Mouse (Mus musculus): ENCODE data around the gene Ptpn6. TPM values are rescaled to one million over a fixed set of nuclear protein-coding genes. Genes with fewer than 3 reads are reported as not detected.
A peak's percentile ranks its signal among the peaks of the same experiment; 100 is the strongest.

Gene Ptpn6
- polyA plus RNA-seq, 1 experiment, result 31.7 TPM

GRCm38 (mm10) chr6:124770511-124770910 is 32.0 kb upstream of the Ptpn6 start:
- no peak overlapping the region for H3K27ac ChIP-seq (ENCODE audit: insufficient read depth, low read depth, low read length)
- DNase-seq, result no peak
- WGBS, result 93% methylated on average over 15 of the region's 15 CpGs

GRCm38 (mm10) chr6:124770013-124770412 is 31.5 kb upstream of the Ptpn6 start:
- Histone ChIP-seq H3K36me3 (ENCODE audit: control insufficient read depth, insufficient read depth, low read length) (no peaks in the 10 kb centered on the region), H3K4me1 (ENCODE audit: control insufficient read depth, insufficient read depth, low read length) (0 out of 2 replicates have a peak, but pooled peaks cover 3% of the 10 kb centered on the region), H3K27ac (ENCODE audit: insufficient read depth, low read depth, low read length) (no peak overlapping the region), H3K27me3 (replicated peaks; ENCODE audit: control insufficient read depth, insufficient read depth, low read length) (no peaks in the 10 kb centered on the region), H3K4me3 (ENCODE audit: insufficient read depth, low read depth, low read length) (no peak overlapping the region)
- 69% methylated on average over 7 of the region's 7 CpGs for WGBS
- DNase-seq, result no peak
- TF ChIP-seq CTCF (conservative IDR thresholded peaks at IDR 0.05; ENCODE audit: insufficient read depth, insufficient read length, low read depth, low read length) (no peak), POLR2A (IDR thresholded peaks at IDR 0.05; ENCODE audit: low read depth, low read length) (no peak)

More at GRCm38 (mm10) chr6:124770511-124770910, 32.0 kb upstream of the Ptpn6 start:
- TF ChIP-seq POLR2A (IDR thresholded peaks at IDR 0.05; ENCODE audit: low read depth, low read length), result no peak
- no peak overlapping the region for H3K4me3 ChIP-seq (ENCODE audit: insufficient read depth, low read depth, low read length)
- H3K27me3 ChIP-seq (replicated peaks; ENCODE audit: control insufficient read depth, insufficient read depth, low read length), result no peaks in the 10 kb centered on the region
- H3K4me1 ChIP-seq (ENCODE audit: control insufficient read depth, insufficient read depth, low read length), result 0 out of 2 replicates have a peak, but pooled peaks cover 3% of the 10 kb centered on the region
- no peaks in the 10 kb centered on the region for H3K36me3 ChIP-seq (ENCODE audit: control insufficient read depth, insufficient read depth, low read length)

GRCm38 (mm10) chr6:124769101-124769765 is 30.7 kb upstream of the Ptpn6 start, which contains the start of gene Eno2:
Eno2 (minus strand) TSS chr6:124769673.
- no peak within 1 kb of the TSS for H3K27ac ChIP-seq (ENCODE audit: insufficient read depth, low read depth, low read length)
- 3% methylated on average over 54 of the region's 54 CpGs for WGBS
- no peak for DNase-seq

GRCm38 (mm10) chr6:124768704-124769044 is 30.2 kb upstream of the Ptpn6 start:
- Histone ChIP-seq H3K4me1 (ENCODE audit: control insufficient read depth, insufficient read depth, low read length) (0 out of 2 replicates have a peak, but pooled peaks cover 3% of the 10 kb centered on the region), H3K27me3 (replicated peaks; ENCODE audit: control insufficient read depth, insufficient read depth, low read length) (no peaks in the 10 kb centered on the region), H3K27ac (ENCODE audit: insufficient read depth, low read depth, low read length) (no peak overlapping the region), H3K4me3 (ENCODE audit: insufficient read depth, low read depth, low read length) (peak overlapping the region; percentile 49; the same call in 1 of the 2 replicates), H3K36me3 (ENCODE audit: control insufficient read depth, insufficient read depth, low read length) (no peaks in the 10 kb centered on the region)
- TF ChIP-seq POLR2A (IDR thresholded peaks at IDR 0.05; ENCODE audit: low read depth, low read length) (no peak), CTCF (conservative IDR thresholded peaks at IDR 0.05; ENCODE audit: insufficient read depth, insufficient read length, low read depth, low read length) (no peak)
- DNase-seq, result no peak
- 29% methylated on average over 9 of the region's 9 CpGs for WGBS

More at GRCm38 (mm10) chr6:124769101-124769765, 30.7 kb upstream of the Ptpn6 start, which contains the start of gene Eno2:
- TF ChIP-seq POLR2A (IDR thresholded peaks at IDR 0.05; ENCODE audit: low read depth, low read length), result no peak
- no peak for TF ChIP-seq CTCF (conservative IDR thresholded peaks at IDR 0.05; ENCODE audit: insufficient read depth, insufficient read length, low read depth, low read length)
- Histone ChIP-seq H3K4me3 (ENCODE audit: insufficient read depth, low read depth, low read length) (peak within 1 kb of the TSS; percentile 49), H3K4me1 (ENCODE audit: control insufficient read depth, insufficient read depth, low read length) (0 out of 2 replicates have a peak, but pooled peaks cover 3% of the 10 kb centered on the region), H3K36me3 (ENCODE audit: control insufficient read depth, insufficient read depth, low read length) (no peaks in the 10 kb centered on the region), H3K27me3 (replicated peaks; ENCODE audit: control insufficient read depth, insufficient read depth, low read length) (no peaks in the 10 kb centered on the region)

- H3K27ac ChIP-seq (ENCODE audit: insufficient read depth, low read depth, low read length), result no peak overlapping the region
- TF ChIP-seq CTCF (conservative IDR thresholded peaks at IDR 0.05; ENCODE audit: insufficient read depth, insufficient read length, low read depth, low read length) (no peak), POLR2A (IDR thresholded peaks at IDR 0.05; ENCODE audit: low read depth, low read length) (no peak)
- no peak for DNase-seq
- 59% methylated on average over 19 of the region's 19 CpGs for WGBS
- no peaks in the 10 kb centered on the region for H3K27me3 ChIP-seq (replicated peaks; ENCODE audit: control insufficient read depth, insufficient read depth, low read length)
- H3K4me1 ChIP-seq (ENCODE audit: control insufficient read depth, insufficient read depth, low read length), result 0 out of 2 replicates have a peak, but pooled peaks cover 3% of the 10 kb centered on the region
- no peak overlapping the region for H3K4me3 ChIP-seq (ENCODE audit: insufficient read depth, low read depth, low read length)
- no peaks in the 10 kb centered on the region for H3K36me3 ChIP-seq (ENCODE audit: control insufficient read depth, insufficient read depth, low read length)
Observed at GRCm38 (mm10) chr6:124767920-124768703, 29.6 kb upstream of the Ptpn6 start.

GRCm38 (mm10) chr6:124767536-124767919 is 29.0 kb upstream of the Ptpn6 start:
- WGBS, result 67% methylated on average over 4 of the region's 4 CpGs
- no peak for DNase-seq
- TF ChIP-seq CTCF (conservative IDR thresholded peaks at IDR 0.05; ENCODE audit: insufficient read depth, insufficient read length, low read depth, low read length), result no peak
- no peak for TF ChIP-seq POLR2A (IDR thresholded peaks at IDR 0.05; ENCODE audit: low read depth, low read length)
- no peaks in the 10 kb centered on the region for H3K27me3 ChIP-seq (replicated peaks; ENCODE audit: control insufficient read depth, insufficient read depth, low read length)
- H3K27ac ChIP-seq (ENCODE audit: insufficient read depth, low read depth, low read length), result no peak overlapping the region
- H3K36me3 ChIP-seq (ENCODE audit: control insufficient read depth, insufficient read depth, low read length), result no peaks in the 10 kb centered on the region
- H3K4me1 ChIP-seq (ENCODE audit: control insufficient read depth, insufficient read depth, low read length), result 0 out of 2 replicates have a peak, but pooled peaks cover 3% of the 10 kb centered on the region
- no peak overlapping the region for H3K4me3 ChIP-seq (ENCODE audit: insufficient read depth, low read depth, low read length)

GRCm38 (mm10) chr6:124765951-124766350 is 27.4 kb upstream of the Ptpn6 start:
- TF ChIP-seq CTCF (conservative IDR thresholded peaks at IDR 0.05; ENCODE audit: insufficient read depth, insufficient read length, low read depth, low read length) (no peak), POLR2A (IDR thresholded peaks at IDR 0.05; ENCODE audit: low read depth, low read length) (no peak)
- H3K36me3 ChIP-seq (ENCODE audit: control insufficient read depth, insufficient read depth, low read length), result no peaks in the 10 kb centered on the region
- H3K4me3 ChIP-seq (ENCODE audit: insufficient read depth, low read depth, low read length), result no peak overlapping the region
- 0 out of 2 replicates have a peak, but pooled peaks cover 3% of the 10 kb centered on the region for H3K4me1 ChIP-seq (ENCODE audit: control insufficient read depth, insufficient read depth, low read length)
- WGBS, result 94% methylated on average over 7 of the region's 7 CpGs
- H3K27ac ChIP-seq (ENCODE audit: insufficient read depth, low read depth, low read length), result no peak overlapping the region
- H3K27me3 ChIP-seq (replicated peaks; ENCODE audit: control insufficient read depth, insufficient read depth, low read length), result no peaks in the 10 kb centered on the region
- DNase-seq, result no peak

All from kidney, adult 2 months (tissue).